Mouse (Mus musculus): ENCODE measurements around the gene Zfp710.

GRCm38 (mm10) chr7:80002353-80003055, 22.1 kb upstream of the Zfp710 start:
- no peak for TF ChIP-seq POLR2A (IDR thresholded peaks at IDR 0.05; ENCODE audit: insufficient read length, low read depth)
- no peak for TF ChIP-seq MYOD1 (IDR thresholded peaks at IDR 0.05; ENCODE audit: control insufficient read depth in 1 of 3, insufficient read length in 2 of 3, low read depth in 2 of 3)
- TF ChIP-seq MAX (IDR thresholded peaks at IDR 0.05; ENCODE audit: low read depth): no peak
- TF ChIP-seq TCF12 (IDR thresholded peaks at IDR 0.05; ENCODE audit: insufficient read depth, poor library complexity, severe bottlenecking): no peak
- no peak for TF ChIP-seq TCF3 (IDR thresholded peaks at IDR 0.05; ENCODE audit: insufficient read length, low read depth)
- TF ChIP-seq USF1 (IDR thresholded peaks at IDR 0.05; ENCODE audit: low read depth): no peak
- TF ChIP-seq MYOG (IDR thresholded peaks at IDR 0.05; ENCODE audit: control insufficient read depth in 1 of 3, insufficient read depth in 1 of 3, insufficient read length in 2 of 3, low read depth in 2 of 3): no peak
- TF ChIP-seq POLR2AphosphoS2 (IDR thresholded peaks at IDR 0.05; ENCODE audit: insufficient read length, low read depth): no peak
- no peak for TF ChIP-seq REST (IDR thresholded peaks at IDR 0.05; ENCODE audit: insufficient read depth, insufficient read length)
- TF ChIP-seq E2F4 (IDR thresholded peaks at IDR 0.05; ENCODE audit: insufficient read depth): no peak
- TF ChIP-seq CEBPB (IDR thresholded peaks at IDR 0.05; ENCODE audit: insufficient read depth, poor library complexity, severe bottlenecking): no peak
- no peak for TF ChIP-seq SRF (IDR thresholded peaks at IDR 0.05; ENCODE audit: control insufficient read depth, insufficient read length, low read depth)

Measured in myocyte (in vitro differentiated cells).